Mouse (Mus musculus) erythroblast, embryonic 14.5 days (primary cell): ENCODE results near the gene Pik3c2g.

Experiments used
- GATA1 ChIP-seq: IDR thresholded peaks from 2 replicates; pipeline ENCODE4 v1.6.1; 2012; ENCODE audit warnings: low read length, inconsistent platforms, mixed read lengths
- TAL1 ChIP-seq: IDR thresholded peaks from 3 replicates; pipeline ENCODE4 v1.6.1; 2012; ENCODE audit warnings: low read length, inconsistent platforms, mixed read lengths

GRCm38 (mm10) chr6:139624756-139625155 is 37.7 kb downstream of the Pik3c2g start:
- TF ChIP-seq TAL1 = no peak
- TF ChIP-seq GATA1 = no peak
